Mouse (Mus musculus): ENCODE measurements around the gene Mrgpra6. TPM values are rescaled to one million over a fixed set of nuclear protein-coding genes. Genes with fewer than 3 reads are reported as not detected.

Mrgpra6 gene
- total and polyA plus RNA-seq, 2 experiments from 2014 or later = not detected

GRCm38 (mm10) chr7:47146034-47146812, 58.5 kb downstream of the Mrgpra6 start:
- peak; percentile 58 for TF ChIP-seq CTCF (IDR thresholded peaks at IDR 0.05; ENCODE audit: low read depth)
- peak; percentile 56 for DNase-seq (ENCODE audit: low spot score)

GRCm38 (mm10) chr7:47144299-47144698, 60.4 kb downstream of the Mrgpra6 start:
- ATAC-seq = no peak
- no peak overlapping the region for H3K4me3 ChIP-seq (ENCODE audit: low read length)
- TF ChIP-seq CTCF (IDR thresholded peaks at IDR 0.05; ENCODE audit: low read depth) = no peak
- no peaks in the 10 kb centered on the region for H3K9me3 ChIP-seq (ENCODE audit: low read length)
- H3K4me1 ChIP-seq (ENCODE audit: insufficient read depth, low read length) = no peaks in the 10 kb centered on the region
- WGBS = 14% methylated on average over 6 of the region's 6 CpGs
- no peak overlapping the region for H3K4me2 ChIP-seq (ENCODE audit: low read depth, low read length)
- no peak overlapping the region for H3K9ac ChIP-seq (replicated peaks; ENCODE audit: low read length)
- H3K36me3 ChIP-seq (ENCODE audit: insufficient read depth, low read length) = no peaks in the 10 kb centered on the region
- no peak for DNase-seq (ENCODE audit: low spot score)
- H3K27me3 ChIP-seq (ENCODE audit: insufficient read depth, low read length) = no peaks in the 10 kb centered on the region
- H3K27ac ChIP-seq = no peak overlapping the region

More at GRCm38 (mm10) chr7:47146034-47146812, 58.5 kb downstream of the Mrgpra6 start:
- Histone ChIP-seq H3K27me3 (ENCODE audit: insufficient read depth, low read length) (no peaks in the 10 kb centered on the region), H3K4me1 (ENCODE audit: insufficient read depth, low read length) (no peaks in the 10 kb centered on the region), H3K9me3 (ENCODE audit: low read length) (no peaks in the 10 kb centered on the region), H3K36me3 (ENCODE audit: insufficient read depth, low read length) (no peaks in the 10 kb centered on the region), H3K4me3 (ENCODE audit: low read length) (no peak overlapping the region), H3K4me2 (ENCODE audit: low read depth, low read length) (no peak overlapping the region), H3K27ac (no peak overlapping the region), H3K9ac (replicated peaks; ENCODE audit: low read length) (no peak overlapping the region)
- ATAC-seq = no peak
- WGBS = 61% methylated on average over 12 of the region's 12 CpGs

- Histone ChIP-seq H3K9ac (replicated peaks; ENCODE audit: low read length) (no peak overlapping the region), H3K27ac (no peak overlapping the region), H3K9me3 (ENCODE audit: low read length) (no peaks in the 10 kb centered on the region), H3K4me2 (ENCODE audit: low read depth, low read length) (no peak overlapping the region), H3K4me3 (ENCODE audit: low read length) (no peak overlapping the region), H3K27me3 (ENCODE audit: insufficient read depth, low read length) (no peaks in the 10 kb centered on the region), H3K36me3 (ENCODE audit: insufficient read depth, low read length) (no peaks in the 10 kb centered on the region), H3K4me1 (ENCODE audit: insufficient read depth, low read length) (no peaks in the 10 kb centered on the region)
- TF ChIP-seq CTCF (IDR thresholded peaks at IDR 0.05; ENCODE audit: low read depth) = no peak
- WGBS = 82% methylated on average over 8 of the region's 8 CpGs
- no peak for DNase-seq (ENCODE audit: low spot score)
- ATAC-seq = no peak
Observed at GRCm38 (mm10) chr7:47139823-47140325, 64.8 kb downstream of the Mrgpra6 start.

Other genes starting within 250 kb of the Mrgpra6 start
- 8.4 and 10.1 TPM in 2 replicates for gene Uevld, start 246.4 kb downstream of the Mrgpra6 start, total RNA-seq (2014; rRNA removed)
- gene Uevld, start 246.4 kb downstream of the Mrgpra6 start, polyA plus RNA-seq (2015; fragmentation: Nextera tagmentation; extraction: Ambion mirVana) = 5.0 and 5.4 TPM in 2 replicates
- gene Gm9999, start 221.3 kb downstream of the Mrgpra6 start, total RNA-seq (2014; rRNA removed) = not detected in 2 replicates
- gene Gm9999, start 221.3 kb downstream of the Mrgpra6 start, polyA plus RNA-seq (2015; fragmentation: Nextera tagmentation; extraction: Ambion mirVana) = not detected in 2 replicates
- gene Spty2d1, start 196.5 kb downstream of the Mrgpra6 start, total RNA-seq (2014; rRNA removed) = 9.1 and 9.7 TPM in 2 replicates
- 5.1 and 5.8 TPM in 2 replicates for gene Spty2d1, start 196.5 kb downstream of the Mrgpra6 start, polyA plus RNA-seq (2015; fragmentation: Nextera tagmentation; extraction: Ambion mirVana)
- 11.9 and 17.1 TPM in 2 replicates for gene Tmem86a, start 154.3 kb downstream of the Mrgpra6 start, total RNA-seq (2014; rRNA removed)
- gene Tmem86a, start 154.3 kb downstream of the Mrgpra6 start, polyA plus RNA-seq (2015; fragmentation: Nextera tagmentation; extraction: Ambion mirVana) = 29.5 and 32.3 TPM in 2 replicates
- gene Ptpn5, start 71.2 kb downstream of the Mrgpra6 start, total RNA-seq (2014; rRNA removed) = 98.3 and 107 TPM in 2 replicates
- gene Ptpn5, start 71.2 kb downstream of the Mrgpra6 start, polyA plus RNA-seq (2015; fragmentation: Nextera tagmentation; extraction: Ambion mirVana) = 129 and 138 TPM in 2 replicates
- gene Mrgpra9, start 47.9 kb upstream of the Mrgpra6 start, total RNA-seq (2014; rRNA removed) = not detected in 2 replicates
- gene Mrgpra9, start 47.9 kb upstream of the Mrgpra6 start, polyA plus RNA-seq (2015; fragmentation: Nextera tagmentation; extraction: Ambion mirVana) = not detected in 2 replicates
- gene Mrgpra1, start 149.3 kb upstream of the Mrgpra6 start, total RNA-seq (2014; rRNA removed) = not detected in 2 replicates
- gene Mrgpra1, start 149.3 kb upstream of the Mrgpra6 start, polyA plus RNA-seq (2015; fragmentation: Nextera tagmentation; extraction: Ambion mirVana) = not detected in 2 replicates
- not detected in 2 replicates for gene Mrgpra2a, start 247.2 kb upstream of the Mrgpra6 start, total RNA-seq (2014; rRNA removed)
- gene Mrgpra2a, start 247.2 kb upstream of the Mrgpra6 start, polyA plus RNA-seq (2015; fragmentation: Nextera tagmentation; extraction: Ambion mirVana) = not detected in 2 replicates